Mouse (Mus musculus): ENCODE measurements at regions not wholly inside any gene's neighbourhood (a gene's known extent, or its start where the extent isn't known, plus 50 kb on each side); places are given as distances from the start of the nearest gene placed in this dataset.
A peak's percentile ranks its signal among the peaks of the same experiment; 100 is the strongest.

DNA sequence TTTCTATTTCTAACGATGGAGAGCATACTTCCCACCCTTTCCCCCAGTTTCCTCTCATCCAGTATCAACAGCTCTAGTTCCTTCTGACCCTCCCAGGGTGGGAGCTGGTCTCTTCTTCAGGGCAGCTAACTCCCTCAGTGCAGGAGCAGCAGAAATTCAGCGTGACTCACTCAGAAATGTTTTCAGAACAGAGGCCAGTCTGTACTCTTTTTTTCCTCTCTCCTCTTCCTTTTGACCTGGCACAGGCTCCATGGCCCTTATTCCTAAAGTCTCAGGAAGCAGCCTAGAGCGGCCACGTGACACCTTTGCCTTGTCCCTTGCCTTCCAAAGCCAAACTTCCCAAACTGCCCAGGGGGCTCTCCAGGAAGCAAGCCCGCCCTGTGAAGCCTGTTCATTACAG lies 55.4 kb downstream of the Pja1 start:
- DNase-seq: no peak

- DNase-seq: no peak
Measured at GRCm38 (mm10) chrX:99410942-99411341, 60.1 kb downstream of the Pja1 start.

- no peak for DNase-seq
Measured at GRCm38 (mm10) chrX:99409858-99410257, 61.2 kb downstream of the Pja1 start.

- no peak for DNase-seq
Measured at GRCm38 (mm10) chrX:99409331-99409730, 61.7 kb downstream of the Pja1 start.

GRCm38 (mm10) chrX:99408804-99409203 lies 62.3 kb downstream of the Pja1 start:
- DNase-seq: no peak

DNA sequence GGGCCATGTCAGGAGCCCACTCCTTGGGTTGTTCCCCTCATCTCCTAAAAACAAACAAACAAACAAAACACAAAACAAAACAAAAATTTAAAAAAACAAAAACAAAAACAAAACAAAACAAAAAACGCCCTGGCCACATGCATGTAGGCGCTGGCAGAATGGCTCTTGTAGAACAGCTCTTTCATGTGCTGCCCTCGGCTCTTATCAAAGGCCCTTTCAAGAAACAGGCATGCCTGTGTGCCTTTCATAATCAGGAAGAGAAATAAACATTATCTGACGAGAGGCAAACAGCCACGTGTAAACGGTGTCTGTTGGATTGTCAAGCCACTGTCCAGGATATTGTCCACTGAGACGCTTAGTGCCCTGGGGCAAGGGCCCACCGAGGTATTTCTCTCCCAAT lies 65.2 kb downstream of the Pja1 start:
- no peak for DNase-seq

- no peak for DNase-seq
Measured at GRCm38 (mm10) chrX:99403521-99404149, 67.4 kb downstream of the Pja1 start.

DNA sequence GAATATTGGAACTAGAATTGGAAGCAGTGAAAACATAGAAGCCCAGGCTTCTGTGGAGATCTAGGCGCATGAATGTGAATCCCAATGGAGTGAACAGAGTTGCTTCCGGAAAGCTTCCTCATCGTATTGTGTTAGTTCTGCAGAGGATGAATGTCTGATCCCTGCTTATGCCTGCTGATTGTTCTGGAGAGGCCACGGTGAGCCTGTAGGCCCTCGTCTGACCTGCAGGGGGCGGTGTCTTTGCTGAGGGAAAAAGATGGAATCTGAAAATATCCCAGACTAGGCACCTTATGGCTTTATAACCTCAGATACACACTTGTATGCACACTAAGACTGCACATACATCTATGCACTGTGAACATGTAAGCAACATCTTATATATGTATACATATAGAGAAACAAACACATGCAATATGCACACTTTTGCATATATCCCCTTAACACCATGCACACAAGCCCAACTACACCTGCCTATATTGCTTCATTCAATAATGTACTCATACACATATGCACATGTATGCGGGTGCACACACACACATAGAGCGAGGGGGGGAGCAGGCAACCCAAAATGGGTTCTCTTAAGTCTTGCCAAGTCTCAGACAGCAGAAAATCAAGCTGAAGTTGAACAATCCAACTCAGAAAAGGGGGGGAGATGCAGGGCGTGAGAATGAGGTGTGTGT lies 68.1 kb downstream of the Pja1 start:
- peak; percentile 66 for DNase-seq

DNA sequence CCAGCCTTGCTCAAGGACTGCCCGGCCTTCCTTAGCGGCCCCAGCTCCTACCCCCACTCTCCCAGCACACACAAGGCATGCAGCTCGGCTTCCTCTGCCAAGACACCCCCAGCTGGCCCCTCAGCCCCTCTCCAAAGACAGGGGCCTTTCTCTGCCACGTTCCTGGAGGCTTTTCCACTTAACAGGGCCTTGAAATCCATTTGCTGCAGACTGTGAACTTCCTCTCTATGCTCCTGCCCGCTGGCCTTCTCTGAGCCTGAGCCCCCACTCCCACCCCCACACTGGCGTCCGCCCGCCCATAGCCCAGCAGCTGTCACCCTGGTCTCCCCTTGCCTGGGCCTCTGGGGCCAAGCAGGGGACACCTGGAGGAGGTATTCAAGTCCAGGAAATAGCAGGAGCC lies 73.7 kb downstream of the Pja1 start:
- no peak for DNase-seq

GRCm38 (mm10) chrX:99396180-99396579 lies 74.9 kb downstream of the Pja1 start:
- no peak for DNase-seq

- DNase-seq: no peak
Measured at GRCm38 (mm10) chrX:99395067-99395466, 76.0 kb downstream of the Pja1 start.

- DNase-seq: no peak
Measured at GRCm38 (mm10) chrX:99391628-99392027, 79.4 kb downstream of the Pja1 start.

DNA sequence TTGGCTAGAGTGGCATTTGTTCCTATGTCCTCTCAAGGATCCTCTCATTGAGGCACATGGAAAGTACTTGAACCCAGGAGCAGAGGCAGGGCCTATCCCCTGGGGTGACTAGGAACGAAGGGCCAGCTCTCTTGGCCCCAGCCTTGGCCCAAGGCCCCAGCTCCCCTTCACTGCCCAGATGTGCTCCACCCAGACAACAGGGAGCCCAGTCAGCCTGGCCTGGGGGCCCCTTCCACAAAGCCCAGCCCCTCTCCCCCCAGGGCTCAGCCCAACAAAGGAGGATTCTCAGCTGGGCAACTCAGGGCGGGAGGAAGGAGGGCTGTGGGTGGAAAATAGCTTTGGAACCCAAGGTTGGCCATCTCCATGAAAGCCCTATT lies 80.6 kb downstream of the Pja1 start:
- DNase-seq: no peak

DNA sequence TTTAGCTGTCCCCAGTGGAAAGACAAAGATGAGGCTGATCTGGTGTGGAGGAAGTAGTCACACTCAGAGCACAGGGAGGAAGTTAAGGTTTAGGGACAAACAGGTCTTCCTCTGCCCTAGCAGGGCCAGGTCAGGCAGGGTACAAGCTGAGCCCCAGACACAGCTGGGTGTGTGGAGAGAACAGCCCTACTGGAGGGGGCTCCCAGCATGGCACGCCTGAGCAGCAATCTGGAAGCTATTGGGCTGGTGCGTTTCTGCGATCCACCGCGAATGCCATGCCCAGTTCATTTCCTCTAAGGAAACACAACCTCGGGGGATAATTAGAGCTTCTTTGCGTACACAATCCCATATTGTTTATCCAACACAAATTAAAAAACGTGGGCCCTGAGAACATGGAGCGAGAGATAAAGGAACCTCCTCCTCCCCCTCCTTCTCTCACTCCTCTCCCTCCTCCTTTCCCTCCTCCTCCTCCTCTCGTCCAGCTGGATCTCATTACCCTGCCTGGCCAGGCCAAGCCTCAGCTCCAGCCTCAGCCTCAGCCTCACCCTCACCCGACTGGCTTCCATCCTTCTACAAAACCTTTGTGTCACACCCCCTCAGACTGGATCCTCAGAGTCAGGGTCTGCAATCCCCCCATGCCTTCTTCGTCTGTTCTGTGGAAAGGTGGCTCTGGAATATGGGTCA lies 81.2 kb downstream of the Pja1 start:
- no peak for DNase-seq

DNA sequence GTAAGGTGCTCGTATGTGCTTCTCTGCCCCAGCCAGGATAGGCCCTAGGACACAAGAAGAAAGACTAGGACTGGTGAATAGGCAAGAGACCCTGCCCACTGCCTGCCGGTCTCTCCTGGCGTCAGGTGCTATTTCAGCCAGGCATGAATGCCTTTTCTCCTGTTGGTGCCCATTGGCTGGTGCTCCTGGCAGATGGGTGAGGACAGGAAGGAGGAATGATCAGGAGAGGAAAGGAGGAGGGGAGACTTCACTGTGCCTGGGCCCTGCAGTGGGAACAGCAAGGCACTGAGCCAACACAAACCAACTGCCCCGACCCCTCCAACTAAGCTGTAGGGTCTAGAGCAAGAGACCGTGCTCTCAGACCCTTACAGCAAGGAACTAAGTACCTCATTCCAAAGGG lies 100.4 kb downstream of the Pja1 start:
- no peak for DNase-seq

GRCm38 (mm10) chrX:99369258-99369900 lies 101.7 kb downstream of the Pja1 start:
- DNase-seq: peak; percentile 29

DNA sequence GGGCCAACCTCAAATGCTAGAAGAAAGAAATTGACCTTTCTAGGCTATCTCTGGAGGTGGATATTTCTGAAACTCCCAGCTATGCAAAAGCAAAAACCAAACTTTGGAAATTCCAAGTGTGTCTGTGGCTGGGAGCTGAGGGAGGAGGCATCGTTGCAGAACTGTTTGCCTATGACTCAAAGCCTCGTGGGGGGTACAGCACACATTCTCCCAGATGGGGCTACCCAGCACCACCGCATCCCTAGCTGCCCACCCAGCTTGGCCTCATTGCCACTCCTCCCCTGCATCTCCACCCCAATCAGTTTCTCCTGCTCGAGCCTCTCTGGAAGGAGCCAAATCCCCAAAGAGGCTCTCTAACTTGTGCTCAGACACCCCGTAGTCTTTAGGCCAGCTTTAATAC lies 107.0 kb downstream of the Pja1 start:
- DNase-seq: no peak

DNA sequence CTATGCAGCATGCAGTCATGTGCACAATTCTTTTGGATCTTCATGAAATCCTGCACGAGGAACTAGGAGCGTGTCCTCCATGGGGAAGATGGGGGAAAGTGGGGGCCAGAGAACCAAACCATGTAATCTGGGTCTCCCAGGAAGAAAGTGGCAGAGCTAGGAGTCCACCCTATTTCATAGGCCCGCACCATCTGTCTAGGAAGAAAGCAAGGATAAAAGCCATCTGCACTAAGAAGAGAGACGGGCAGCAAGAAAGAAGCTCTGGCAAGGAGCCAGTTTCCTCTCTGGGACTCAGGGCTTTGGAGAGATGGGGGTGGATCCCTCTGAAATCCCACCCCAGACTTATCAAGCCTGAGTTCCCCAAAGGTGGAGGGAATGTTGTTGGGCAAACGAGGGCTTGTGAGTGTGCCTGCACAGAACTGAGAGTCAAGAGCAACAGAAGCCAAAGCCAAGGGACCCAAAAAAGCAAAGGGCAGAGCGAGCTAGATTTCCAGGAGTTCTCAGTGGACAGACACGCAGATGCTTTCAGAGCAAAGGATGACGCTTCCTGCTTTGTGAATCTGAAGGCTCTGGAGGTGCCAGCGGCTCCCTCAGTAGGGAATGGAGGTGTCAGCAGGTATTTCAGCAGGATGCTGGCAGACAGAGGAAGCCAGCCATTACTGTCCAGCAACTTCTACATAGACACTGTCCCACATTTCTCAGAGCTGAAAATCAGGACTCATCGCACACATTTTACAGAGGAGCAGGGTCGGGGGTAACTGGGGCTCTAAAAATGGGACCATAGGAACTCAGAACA lies 110.8 kb downstream of the Pja1 start:
- DNase-seq: no peak

GRCm38 (mm10) chrX:99358784-99359183 lies 112.3 kb downstream of the Pja1 start:
- peak; percentile 55 for DNase-seq

DNA sequence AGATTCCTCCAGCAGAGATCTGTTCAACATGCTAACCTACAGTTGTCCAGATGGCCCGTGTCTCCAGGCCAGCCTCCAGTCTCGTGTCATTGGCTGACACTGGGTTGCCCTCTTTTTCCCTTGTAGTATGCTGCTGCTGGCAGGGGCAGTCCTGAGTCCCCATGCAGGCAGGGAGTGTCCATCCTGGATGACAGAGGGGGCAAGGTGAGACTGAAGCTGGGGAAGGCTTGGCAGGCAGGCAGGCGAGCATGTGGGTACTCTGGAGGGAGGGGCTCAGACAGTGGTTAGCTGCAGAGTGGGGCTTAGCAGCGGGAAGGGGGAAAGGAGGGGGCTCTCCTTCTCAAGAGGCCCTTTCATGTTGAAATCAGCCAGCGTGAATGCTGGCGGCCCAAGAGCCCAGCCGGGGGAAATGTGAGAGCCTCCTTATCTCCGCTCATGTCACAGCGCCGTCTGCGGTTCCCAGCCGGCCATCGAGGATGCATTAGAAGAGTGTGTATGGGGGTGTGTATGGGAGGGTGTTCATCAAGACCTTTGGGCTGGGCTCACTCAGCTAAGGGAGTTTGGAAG lies 112.9 kb downstream of the Pja1 start:
- DNase-seq: no peak

DNA sequence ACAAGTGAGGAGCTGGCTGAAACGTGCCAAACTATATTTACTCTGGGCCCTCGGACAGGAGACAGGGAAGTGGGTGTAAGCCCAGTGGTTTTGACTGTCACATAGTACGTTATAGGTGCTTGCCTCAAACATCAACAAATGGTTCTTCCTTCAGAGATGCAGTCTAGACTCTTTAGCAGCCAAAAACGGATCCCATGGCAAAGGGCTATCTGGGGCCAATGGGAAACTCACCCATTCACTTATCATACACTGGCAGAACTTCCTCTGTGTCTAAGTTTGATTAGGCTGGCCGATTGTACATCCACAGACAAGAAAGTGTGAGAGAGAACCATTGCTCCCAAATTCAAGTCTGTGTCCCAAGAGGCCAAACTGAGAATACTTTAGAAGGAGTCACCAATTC lies 115.9 kb downstream of the Pja1 start:
- DNase-seq: no peak

DNA sequence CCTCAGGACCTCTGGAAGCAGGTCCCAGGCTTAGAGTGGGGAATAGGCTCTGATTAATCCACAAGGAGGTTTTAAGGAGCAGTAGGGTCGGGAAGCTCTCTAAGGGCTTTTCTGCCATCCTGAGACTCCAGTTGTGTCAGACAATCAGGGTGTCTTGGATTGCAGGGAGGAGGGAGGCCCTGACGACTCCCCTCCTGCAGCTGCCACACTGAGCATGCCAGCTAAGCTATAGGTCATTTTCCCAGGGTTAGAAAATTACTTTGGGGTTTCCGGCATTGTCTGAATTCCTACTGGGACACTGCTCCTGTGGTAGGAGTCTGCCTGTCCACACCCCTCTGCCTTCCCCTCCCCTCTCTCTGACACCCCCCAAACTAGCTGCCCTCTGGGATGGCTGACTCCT lies 120.8 kb downstream of the Pja1 start:
- DNase-seq: no peak
